Mouse (Mus musculus): ENCODE data around the gene Sgsh. TPM values are rescaled to one million over a fixed set of nuclear protein-coding genes. Genes with fewer than 3 reads are reported as not detected.

Gene Sgsh
- polyA plus RNA-seq, 1 experiment from 2014 or later: 6.2 TPM

- ATAC-seq (replicated peaks; ENCODE audit: insufficient number of reproducible peaks, low FRiP score, low TSS enrichment, low read depth): peak; percentile 64
- Histone ChIP-seq H3K4me1 (ENCODE audit: control insufficient read depth, insufficient read depth, low read length) (no peaks in the 10 kb centered on the region; the same call in 1 of the 2 replicates), H3K27me3 (ENCODE audit: control insufficient read depth, insufficient read depth, low read length) (no peaks in the 10 kb centered on the region), H3K36me3 (replicated peaks; ENCODE audit: control insufficient read depth, insufficient read depth, low read depth, low read length) (no peaks in the 10 kb centered on the region; the same call in 1 of the 2 replicates), H3K4me3 (ENCODE audit: low read depth, low read length) (no peak overlapping the region), H3K9me3 (replicated peaks; ENCODE audit: control insufficient read depth, low read length) (no peaks in the 10 kb centered on the region), H3K4me2 (ENCODE audit: low read depth, low read length) (peak overlapping the region; percentile 22; the same call in 1 of the 2 replicates), H3K27ac (replicated peaks; ENCODE audit: low read depth, low read length) (no peak overlapping the region), H3K9ac (replicated peaks; ENCODE audit: low read length) (peak overlapping the region; percentile 22; the same call in 1 of the 2 replicates)
- WGBS: 31% methylated on average over 11 of the region's 11 CpGs
- peak; percentile 21 for DNase-seq (ENCODE audit: low spot score)
Measured at GRCm38 (mm10) chr11:119362769-119363533, 7.6 kb upstream of the Sgsh start.

GRCm38 (mm10) chr11:119359089-119359488 is 3.8 kb upstream of the Sgsh start:
- no peak overlapping the region for H3K4me2 ChIP-seq (ENCODE audit: low read depth, low read length)
- no peak for DNase-seq (ENCODE audit: low spot score)
- H3K9me3 ChIP-seq (replicated peaks; ENCODE audit: control insufficient read depth, low read length): no peaks in the 10 kb centered on the region
- H3K36me3 ChIP-seq (replicated peaks; ENCODE audit: control insufficient read depth, insufficient read depth, low read depth, low read length): no peaks in the 10 kb centered on the region; the same call in 1 of the 2 replicates
- H3K4me3 ChIP-seq (ENCODE audit: low read depth, low read length): no peak overlapping the region
- WGBS: 86% methylated on average over 10 of the region's 10 CpGs
- no peaks in the 10 kb centered on the region; the same call in 1 of the 2 replicates for H3K4me1 ChIP-seq (ENCODE audit: control insufficient read depth, insufficient read depth, low read length)
- no peak overlapping the region for H3K27ac ChIP-seq (replicated peaks; ENCODE audit: low read depth, low read length)
- no peak overlapping the region for H3K9ac ChIP-seq (replicated peaks; ENCODE audit: low read length)
- ATAC-seq (replicated peaks; ENCODE audit: insufficient number of reproducible peaks, low FRiP score, low TSS enrichment, low read depth): no peak
- H3K27me3 ChIP-seq (ENCODE audit: control insufficient read depth, insufficient read depth, low read length): no peaks in the 10 kb centered on the region

- ATAC-seq (replicated peaks; ENCODE audit: insufficient number of reproducible peaks, low FRiP score, low TSS enrichment, low read depth) (no peak), DNase-seq (ENCODE audit: low spot score) (no peak)
- Histone ChIP-seq H3K4me2 (ENCODE audit: low read depth, low read length) (peak overlapping the region; percentile 94), H3K9ac (replicated peaks; ENCODE audit: low read length) (peak overlapping the region; percentile 77), H3K36me3 (replicated peaks; ENCODE audit: control insufficient read depth, insufficient read depth, low read depth, low read length) (no peaks in the 10 kb centered on the region), H3K27ac (replicated peaks; ENCODE audit: low read depth, low read length) (0 out of 2 replicates have a peak overlapping the region, but pooled peaks have one; percentile 32), H3K27me3 (ENCODE audit: control insufficient read depth, insufficient read depth, low read length) (no peaks in the 10 kb centered on the region), H3K4me1 (ENCODE audit: control insufficient read depth, insufficient read depth, low read length) (no peaks in the 10 kb centered on the region), H3K4me3 (ENCODE audit: low read depth, low read length) (peak overlapping the region; percentile 69), H3K9me3 (replicated peaks; ENCODE audit: control insufficient read depth, low read length) (no peaks in the 10 kb centered on the region)
- WGBS: 9% methylated on average over 23 of the region's 23 CpGs
Measured at GRCm38 (mm10) chr11:119354798-119355442, 416 bp downstream of the Sgsh start.

DNA sequence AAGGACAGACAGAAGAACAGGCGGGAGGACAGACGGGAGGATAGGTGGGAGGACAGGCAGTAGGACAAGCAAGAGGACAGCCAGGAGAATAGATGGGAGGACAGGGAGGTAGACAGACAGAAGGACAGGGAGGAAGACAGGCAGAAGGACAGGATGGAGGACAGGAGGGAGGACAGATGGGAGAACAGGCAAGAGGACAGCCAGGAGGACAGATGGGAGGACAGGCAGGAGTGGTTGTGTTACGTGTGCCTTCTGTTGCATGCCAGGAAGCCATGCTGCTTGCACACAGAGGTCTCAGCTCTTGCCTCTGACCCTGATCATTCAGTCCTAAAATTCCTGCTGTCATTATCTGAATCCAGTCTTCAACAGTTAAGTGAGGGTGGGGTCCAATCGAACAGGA is 1.4 kb downstream of the Sgsh start:
- H3K4me1 ChIP-seq (ENCODE audit: control insufficient read depth, insufficient read depth, low read length): no peaks in the 10 kb centered on the region
- no peak overlapping the region for H3K9ac ChIP-seq (replicated peaks; ENCODE audit: low read length)
- no peaks in the 10 kb centered on the region for H3K9me3 ChIP-seq (replicated peaks; ENCODE audit: control insufficient read depth, low read length)
- 86% methylated on average over 4 of the region's 4 CpGs for WGBS
- H3K27ac ChIP-seq (replicated peaks; ENCODE audit: low read depth, low read length): no peak overlapping the region
- H3K36me3 ChIP-seq (replicated peaks; ENCODE audit: control insufficient read depth, insufficient read depth, low read depth, low read length): no peaks in the 10 kb centered on the region
- ATAC-seq (replicated peaks; ENCODE audit: insufficient number of reproducible peaks, low FRiP score, low TSS enrichment, low read depth) (no peak), DNase-seq (ENCODE audit: low spot score) (no peak)
- H3K27me3 ChIP-seq (ENCODE audit: control insufficient read depth, insufficient read depth, low read length): no peaks in the 10 kb centered on the region
- H3K4me2 ChIP-seq (ENCODE audit: low read depth, low read length): no peak overlapping the region
- no peak overlapping the region for H3K4me3 ChIP-seq (ENCODE audit: low read depth, low read length)

DNA sequence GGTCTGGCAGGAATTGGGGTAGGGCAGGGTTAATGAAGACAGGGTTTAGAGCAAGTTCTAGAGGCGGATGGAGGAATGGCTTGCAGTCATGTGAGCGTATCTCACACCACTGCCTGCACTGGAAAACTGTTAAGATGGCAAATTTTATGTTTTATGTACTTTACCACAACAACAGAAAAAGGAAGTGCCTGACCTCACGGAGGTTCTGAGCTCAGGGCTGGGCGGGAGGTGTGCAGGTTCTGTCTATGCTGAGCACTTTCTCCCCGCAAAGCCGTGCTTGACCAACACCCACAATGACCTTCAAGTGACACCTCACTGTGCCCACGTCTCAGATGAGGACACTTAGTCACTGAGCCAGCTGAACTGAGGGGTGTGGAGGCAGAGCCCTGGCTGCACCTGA is 3.2 kb downstream of the Sgsh start:
- Histone ChIP-seq H3K9me3 (replicated peaks; ENCODE audit: control insufficient read depth, low read length) (no peaks in the 10 kb centered on the region), H3K4me3 (ENCODE audit: low read depth, low read length) (no peak overlapping the region), H3K4me1 (ENCODE audit: control insufficient read depth, insufficient read depth, low read length) (no peaks in the 10 kb centered on the region), H3K27ac (replicated peaks; ENCODE audit: low read depth, low read length) (no peak overlapping the region), H3K27me3 (ENCODE audit: control insufficient read depth, insufficient read depth, low read length) (no peaks in the 10 kb centered on the region), H3K4me2 (ENCODE audit: low read depth, low read length) (no peak overlapping the region), H3K9ac (replicated peaks; ENCODE audit: low read length) (no peak overlapping the region), H3K36me3 (replicated peaks; ENCODE audit: control insufficient read depth, insufficient read depth, low read depth, low read length) (no peaks in the 10 kb centered on the region)
- ATAC-seq (replicated peaks; ENCODE audit: insufficient number of reproducible peaks, low FRiP score, low TSS enrichment, low read depth) (no peak), DNase-seq (ENCODE audit: low spot score) (no peak)
- 80% methylated on average over 7 of the region's 7 CpGs for WGBS

GRCm38 (mm10) chr11:119347125-119347524 is 8.2 kb downstream of the Sgsh start:
- no peak overlapping the region for H3K4me2 ChIP-seq (ENCODE audit: low read depth, low read length)
- H3K27ac ChIP-seq (replicated peaks; ENCODE audit: low read depth, low read length): no peak overlapping the region
- ATAC-seq (replicated peaks; ENCODE audit: insufficient number of reproducible peaks, low FRiP score, low TSS enrichment, low read depth) (no peak), DNase-seq (ENCODE audit: low spot score) (no peak)
- no peaks in the 10 kb centered on the region for H3K4me1 ChIP-seq (ENCODE audit: control insufficient read depth, insufficient read depth, low read length)
- no peaks in the 10 kb centered on the region for H3K36me3 ChIP-seq (replicated peaks; ENCODE audit: control insufficient read depth, insufficient read depth, low read depth, low read length)
- H3K9me3 ChIP-seq (replicated peaks; ENCODE audit: control insufficient read depth, low read length): no peaks in the 10 kb centered on the region
- no peaks in the 10 kb centered on the region for H3K27me3 ChIP-seq (ENCODE audit: control insufficient read depth, insufficient read depth, low read length)
- no peak overlapping the region for H3K4me3 ChIP-seq (ENCODE audit: low read depth, low read length)
- no peak overlapping the region for H3K9ac ChIP-seq (replicated peaks; ENCODE audit: low read length)
- WGBS: 92% methylated on average over 4 of the region's 4 CpGs

GRCm38 (mm10) chr11:119344865-119345264 is 10.5 kb downstream of the Sgsh start:
- H3K9me3 ChIP-seq (replicated peaks; ENCODE audit: control insufficient read depth, low read length): no peaks in the 10 kb centered on the region
- no peak overlapping the region for H3K27ac ChIP-seq (replicated peaks; ENCODE audit: low read depth, low read length)
- no peaks in the 10 kb centered on the region for H3K27me3 ChIP-seq (ENCODE audit: control insufficient read depth, insufficient read depth, low read length)
- H3K36me3 ChIP-seq (replicated peaks; ENCODE audit: control insufficient read depth, insufficient read depth, low read depth, low read length): no peaks in the 10 kb centered on the region
- H3K9ac ChIP-seq (replicated peaks; ENCODE audit: low read length): no peak overlapping the region
- ATAC-seq (replicated peaks; ENCODE audit: insufficient number of reproducible peaks, low FRiP score, low TSS enrichment, low read depth): no peak
- no peak overlapping the region for H3K4me3 ChIP-seq (ENCODE audit: low read depth, low read length)
- WGBS: 74% methylated on average over 6 of the region's 6 CpGs
- DNase-seq (ENCODE audit: low spot score): no peak
- H3K4me1 ChIP-seq (ENCODE audit: control insufficient read depth, insufficient read depth, low read length): no peaks in the 10 kb centered on the region
- no peak overlapping the region for H3K4me2 ChIP-seq (ENCODE audit: low read depth, low read length)

GRCm38 (mm10) chr11:119344178-119344577 is 11.2 kb downstream of the Sgsh start:
- no peak for DNase-seq (ENCODE audit: low spot score)
- Histone ChIP-seq H3K9ac (replicated peaks; ENCODE audit: low read length) (no peak overlapping the region), H3K4me2 (ENCODE audit: low read depth, low read length) (no peak overlapping the region), H3K36me3 (replicated peaks; ENCODE audit: control insufficient read depth, insufficient read depth, low read depth, low read length) (no peaks in the 10 kb centered on the region), H3K4me1 (ENCODE audit: control insufficient read depth, insufficient read depth, low read length) (no peaks in the 10 kb centered on the region), H3K27me3 (ENCODE audit: control insufficient read depth, insufficient read depth, low read length) (no peaks in the 10 kb centered on the region), H3K27ac (replicated peaks; ENCODE audit: low read depth, low read length) (no peak overlapping the region), H3K9me3 (replicated peaks; ENCODE audit: control insufficient read depth, low read length) (no peaks in the 10 kb centered on the region), H3K4me3 (ENCODE audit: low read depth, low read length) (no peak overlapping the region)
- 85% methylated on average over 8 of the region's 8 CpGs for WGBS
- no peak for ATAC-seq (replicated peaks; ENCODE audit: insufficient number of reproducible peaks, low FRiP score, low TSS enrichment, low read depth)
